Mouse (Mus musculus) layer of hippocampus, adult 18-20 months (tissue): ENCODE measurements around the gene Gm7075. TPM values are rescaled to one million over a fixed set of nuclear protein-coding genes. Genes with fewer than 3 reads are reported as not detected.

Experiments
- total RNA-seq, 2 experiments: library from RNA; stranded (reverse); gene quantifications; 2 replicates each; pipeline ENCODE4 v1.2.3; 2021

Gene Gm7075
- total RNA-seq, 2 experiments from 2014 or later: not detected

Other genes with a start within 250 kb of the Gm7075 start
- 1 to 10 TPM; 1.7 to 2.4 TPM for gene Mypn, start 217.8 kb downstream of the Gm7075 start, total RNA-seq
- gene Herc4, start 178.0 kb downstream of the Gm7075 start, total RNA-seq: 10 to 100 TPM; 31.7 to 36.1 TPM
- 10 to 100 TPM; 12.7 to 15.3 TPM for gene Sirt1, start 40.1 kb downstream of the Gm7075 start, total RNA-seq
- 10 to 100 TPM; 20.8 to 23.4 TPM for gene Dnajc12, start 39.3 kb downstream of the Gm7075 start, total RNA-seq
- 1 to 10 TPM; 1.4 to 2.6 TPM for gene Ctnna3, start 8.3 kb upstream of the Gm7075 start, total RNA-seq